Mouse (Mus musculus): Measurements from ENCODE around the gene Tanc1. TPM values are rescaled to one million over a fixed set of nuclear protein-coding genes. Genes with fewer than 3 reads are reported as not detected.

Tanc1 gene
- polyA plus RNA-seq, 1 experiment from 2014 or later: 52.3 TPM

- H3K9ac ChIP-seq (replicated peaks; ENCODE audit: low read length): no peak overlapping the region
- H3K4me3 ChIP-seq (ENCODE audit: low read length): no peak overlapping the region
- no peaks in the 10 kb centered on the region for H3K27me3 ChIP-seq (ENCODE audit: insufficient read depth, low read length)
- H3K36me3 ChIP-seq (ENCODE audit: insufficient read depth, low read length): peaks cover 56% of the 10 kb centered on the region
- no peaks in the 10 kb centered on the region for H3K4me1 ChIP-seq (ENCODE audit: insufficient read depth, low read length)
- 83% methylated on average over 6 of the region's 6 CpGs for WGBS
- H3K27ac ChIP-seq (ENCODE audit: low read length): no peak overlapping the region
- H3K4me2 ChIP-seq (replicated peaks; ENCODE audit: low read depth, low read length): no peak overlapping the region
- ATAC-seq (ENCODE audit: low FRiP score, low TSS enrichment): no peak
- no peaks in the 10 kb centered on the region for H3K9me3 ChIP-seq (ENCODE audit: low read length)
These were observed 207.6 kb downstream of the Tanc1 start for GRCm38 (mm10) chr2:59819415-59819814.

GRCm38 (mm10) chr2:59820088-59820487, 208.2 kb downstream of the Tanc1 start:
- Histone ChIP-seq H3K4me1 (ENCODE audit: insufficient read depth, low read length) (no peaks in the 10 kb centered on the region), H3K4me3 (ENCODE audit: low read length) (no peak overlapping the region), H3K27me3 (ENCODE audit: insufficient read depth, low read length) (no peaks in the 10 kb centered on the region), H3K9me3 (ENCODE audit: low read length) (no peaks in the 10 kb centered on the region), H3K27ac (ENCODE audit: low read length) (no peak overlapping the region), H3K4me2 (replicated peaks; ENCODE audit: low read depth, low read length) (no peak overlapping the region), H3K9ac (replicated peaks; ENCODE audit: low read length) (no peak overlapping the region), H3K36me3 (ENCODE audit: insufficient read depth, low read length) (peaks cover 55% of the 10 kb centered on the region)
- WGBS: 71% methylated on average over 15 of the region's 15 CpGs
- no peak for ATAC-seq (ENCODE audit: low FRiP score, low TSS enrichment)

GRCm38 (mm10) chr2:59821044-59821443, 209.2 kb downstream of the Tanc1 start:
- H3K9ac ChIP-seq (replicated peaks; ENCODE audit: low read length): no peak overlapping the region
- no peaks in the 10 kb centered on the region for H3K9me3 ChIP-seq (ENCODE audit: low read length)
- H3K36me3 ChIP-seq (ENCODE audit: insufficient read depth, low read length): peaks cover 49% of the 10 kb centered on the region
- H3K4me1 ChIP-seq (ENCODE audit: insufficient read depth, low read length): no peaks in the 10 kb centered on the region
- H3K4me3 ChIP-seq (ENCODE audit: low read length): no peak overlapping the region
- H3K4me2 ChIP-seq (replicated peaks; ENCODE audit: low read depth, low read length): no peak overlapping the region
- ATAC-seq (ENCODE audit: low FRiP score, low TSS enrichment): peak; percentile 61; the same call in 1 of the 2 replicates
- 68% methylated on average over 2 of the region's 2 CpGs for WGBS
- H3K27me3 ChIP-seq (ENCODE audit: insufficient read depth, low read length): no peaks in the 10 kb centered on the region
- H3K27ac ChIP-seq (ENCODE audit: low read length): no peak overlapping the region

GRCm38 (mm10) chr2:59824289-59824688, 212.4 kb downstream of the Tanc1 start:
- Histone ChIP-seq H3K27me3 (ENCODE audit: insufficient read depth, low read length) (no peaks in the 10 kb centered on the region), H3K4me2 (replicated peaks; ENCODE audit: low read depth, low read length) (no peak overlapping the region), H3K36me3 (ENCODE audit: insufficient read depth, low read length) (peaks cover 38% of the 10 kb centered on the region), H3K9ac (replicated peaks; ENCODE audit: low read length) (no peak overlapping the region), H3K27ac (ENCODE audit: low read length) (no peak overlapping the region), H3K4me3 (ENCODE audit: low read length) (no peak overlapping the region), H3K4me1 (ENCODE audit: insufficient read depth, low read length) (peaks cover 19% of the 10 kb centered on the region), H3K9me3 (ENCODE audit: low read length) (no peaks in the 10 kb centered on the region)
- no peak for ATAC-seq (ENCODE audit: low FRiP score, low TSS enrichment)
- 70% methylated on average over 8 of the region's 8 CpGs for WGBS

GRCm38 (mm10) chr2:59825380-59825779, 213.5 kb downstream of the Tanc1 start:
- ATAC-seq (ENCODE audit: low FRiP score, low TSS enrichment): no peak
- WGBS: 92% methylated on average over 4 of the region's 4 CpGs
- peaks cover 27% of the 10 kb centered on the region for H3K36me3 ChIP-seq (ENCODE audit: insufficient read depth, low read length)

GRCm38 (mm10) chr2:59828103-59828655, 216.3 kb downstream of the Tanc1 start:
- H3K9ac ChIP-seq (replicated peaks; ENCODE audit: low read length): no peak overlapping the region
- H3K4me3 ChIP-seq (ENCODE audit: low read length): no peak overlapping the region
- H3K27me3 ChIP-seq (ENCODE audit: insufficient read depth, low read length): no peaks in the 10 kb centered on the region
- H3K36me3 ChIP-seq (ENCODE audit: insufficient read depth, low read length): peaks cover 23% of the 10 kb centered on the region
- peak overlapping the region; percentile 88 for H3K27ac ChIP-seq (ENCODE audit: low read length)
- no peak for ATAC-seq (ENCODE audit: low FRiP score, low TSS enrichment)
- 50% methylated on average over 11 of the region's 11 CpGs for WGBS
- H3K4me1 ChIP-seq (ENCODE audit: insufficient read depth, low read length): peaks cover 35% of the 10 kb centered on the region
- no peaks in the 10 kb centered on the region for H3K9me3 ChIP-seq (ENCODE audit: low read length)
- H3K4me2 ChIP-seq (replicated peaks; ENCODE audit: low read depth, low read length): no peak overlapping the region

More at GRCm38 (mm10) chr2:59825380-59825779, 213.5 kb downstream of the Tanc1 start:
- Histone ChIP-seq H3K4me3 (ENCODE audit: low read length) (no peak overlapping the region), H3K9ac (replicated peaks; ENCODE audit: low read length) (no peak overlapping the region), H3K27ac (ENCODE audit: low read length) (no peak overlapping the region), H3K4me1 (ENCODE audit: insufficient read depth, low read length) (peaks cover 30% of the 10 kb centered on the region), H3K4me2 (replicated peaks; ENCODE audit: low read depth, low read length) (no peak overlapping the region), H3K27me3 (ENCODE audit: insufficient read depth, low read length) (no peaks in the 10 kb centered on the region), H3K9me3 (ENCODE audit: low read length) (no peaks in the 10 kb centered on the region)

- Histone ChIP-seq H3K9me3 (ENCODE audit: low read length) (no peaks in the 10 kb centered on the region), H3K9ac (replicated peaks; ENCODE audit: low read length) (peak overlapping the region; percentile 44; the same call in 1 of the 2 replicates), H3K27ac (ENCODE audit: low read length) (peak overlapping the region; percentile 88), H3K4me2 (replicated peaks; ENCODE audit: low read depth, low read length) (0 out of 2 replicates have a peak overlapping the region, but pooled peaks have one; percentile 19), H3K4me3 (ENCODE audit: low read length) (no peak overlapping the region), H3K36me3 (ENCODE audit: insufficient read depth, low read length) (peaks cover 30% of the 10 kb centered on the region), H3K27me3 (ENCODE audit: insufficient read depth, low read length) (no peaks in the 10 kb centered on the region), H3K4me1 (ENCODE audit: insufficient read depth, low read length) (peaks cover 35% of the 10 kb centered on the region)
- peak; percentile 87 for ATAC-seq (ENCODE audit: low FRiP score, low TSS enrichment)
- 13% methylated on average over 14 of the region's 14 CpGs for WGBS
These were observed 217.1 kb downstream of the Tanc1 start for GRCm38 (mm10) chr2:59828777-59829508.

GRCm38 (mm10) chr2:59829718-59830117, 217.9 kb downstream of the Tanc1 start:
- H3K27ac ChIP-seq (ENCODE audit: low read length): peak overlapping the region; percentile 88
- H3K9ac ChIP-seq (replicated peaks; ENCODE audit: low read length): 0 out of 2 replicates have a peak overlapping the region, but pooled peaks have one; percentile 44
- H3K27me3 ChIP-seq (ENCODE audit: insufficient read depth, low read length): no peaks in the 10 kb centered on the region
- H3K4me2 ChIP-seq (replicated peaks; ENCODE audit: low read depth, low read length): no peak overlapping the region
- H3K9me3 ChIP-seq (ENCODE audit: low read length): no peaks in the 10 kb centered on the region
- WGBS: 62% methylated on average over 7 of the region's 7 CpGs
- peak; percentile 30; the same call in 1 of the 2 replicates for ATAC-seq (ENCODE audit: low FRiP score, low TSS enrichment)
- no peak overlapping the region for H3K4me3 ChIP-seq (ENCODE audit: low read length)
- peaks cover 30% of the 10 kb centered on the region for H3K36me3 ChIP-seq (ENCODE audit: insufficient read depth, low read length)
- peaks cover 35% of the 10 kb centered on the region for H3K4me1 ChIP-seq (ENCODE audit: insufficient read depth, low read length)

GRCm38 (mm10) chr2:59830151-59830550, 218.3 kb downstream of the Tanc1 start:
- Histone ChIP-seq H3K27me3 (ENCODE audit: insufficient read depth, low read length) (no peaks in the 10 kb centered on the region), H3K9ac (replicated peaks; ENCODE audit: low read length) (peak overlapping the region; percentile 31; the same call in 1 of the 2 replicates), H3K4me2 (replicated peaks; ENCODE audit: low read depth, low read length) (no peak overlapping the region), H3K36me3 (ENCODE audit: insufficient read depth, low read length) (peaks cover 33% of the 10 kb centered on the region), H3K4me1 (ENCODE audit: insufficient read depth, low read length) (peaks cover 35% of the 10 kb centered on the region), H3K9me3 (ENCODE audit: low read length) (no peaks in the 10 kb centered on the region), H3K4me3 (ENCODE audit: low read length) (no peak overlapping the region), H3K27ac (ENCODE audit: low read length) (peak overlapping the region; percentile 88)
- ATAC-seq (ENCODE audit: low FRiP score, low TSS enrichment): peak; percentile 56
- WGBS: 23% methylated on average over 9 of the region's 9 CpGs

GRCm38 (mm10) chr2:59830940-59831339, 219.1 kb downstream of the Tanc1 start:
- Histone ChIP-seq H3K27me3 (ENCODE audit: insufficient read depth, low read length) (no peaks in the 10 kb centered on the region), H3K4me1 (ENCODE audit: insufficient read depth, low read length) (peaks cover 35% of the 10 kb centered on the region), H3K4me3 (ENCODE audit: low read length) (no peak overlapping the region), H3K9me3 (ENCODE audit: low read length) (no peaks in the 10 kb centered on the region), H3K36me3 (ENCODE audit: insufficient read depth, low read length) (peaks cover 37% of the 10 kb centered on the region), H3K9ac (replicated peaks; ENCODE audit: low read length) (no peak overlapping the region; the same call in 1 of the 2 replicates), H3K27ac (ENCODE audit: low read length) (peak overlapping the region; percentile 88; the same call in 1 of the 2 replicates), H3K4me2 (replicated peaks; ENCODE audit: low read depth, low read length) (no peak overlapping the region)
- WGBS: 74% methylated on average over 5 of the region's 5 CpGs
- ATAC-seq (ENCODE audit: low FRiP score, low TSS enrichment): no peak

Measured in kidney, embryonic 16.5 days (tissue).